Mouse (Mus musculus) heart, postnatal 0 days (tissue): ENCODE measurements at regions not wholly inside any gene's neighbourhood (a gene's known extent, or its start where the extent isn't known, plus 50 kb on each side); places are given as distances from the start of the nearest gene placed in this dataset.

Source experiments
- CTCF ChIP-seq: IDR thresholded peaks from 2 replicates; pipeline ENCODE4 v1.5.1; 2016; ENCODE audit warnings: antibody characterized with exemption, control low read depth, low read depth
- EP300 ChIP-seq: IDR thresholded peaks from 2 replicates; pipeline ENCODE4 v1.6.1; 2016; ENCODE audit warnings: antibody characterized with exemption, low read depth

DNA sequence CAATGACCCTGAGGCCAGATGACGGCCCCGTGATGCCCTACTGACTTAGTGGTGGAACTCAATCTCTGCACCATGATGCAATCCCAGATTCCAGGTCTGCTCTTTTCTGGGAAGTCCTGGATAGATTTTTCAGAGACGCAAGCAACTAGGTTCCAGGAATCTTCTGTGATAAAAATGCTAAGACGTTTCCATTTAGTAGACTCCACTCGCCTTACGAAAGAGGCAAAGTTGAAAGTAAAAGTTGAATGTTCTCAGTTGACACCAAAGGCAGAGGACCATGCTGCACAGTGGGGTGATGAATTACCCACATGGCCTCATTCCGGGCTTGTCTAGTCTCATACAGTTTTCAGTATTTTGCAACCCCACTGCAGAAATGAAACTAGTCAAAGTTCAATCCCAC lies 139.6 kb upstream of the Igf1 start:
- no peak for TF ChIP-seq CTCF
- no peak for TF ChIP-seq EP300
